Mouse (Mus musculus) neural tube, embryonic 13.5 days (tissue): Measurements from ENCODE around the gene Abcg4. TPM values are rescaled to one million over a fixed set of nuclear protein-coding genes. Genes with fewer than 3 reads are reported as not detected.

Experiments used
- ATAC-seq: fragments of 200-750 bp; cut with Nextera tagmentation; 2 replicates; pipeline ENCODE4 v1.8.0; 2017; ENCODE audit warnings: low read depth, mild to moderate bottlenecking, moderate TSS enrichment, moderate library complexity
- H3K27ac ChIP-seq: fragments of 300-500 bp; sonication (generic); replicated peaks from 2 replicates; pipeline ENCODE4 v1.5.1; 2015; ENCODE audit warnings: moderate library complexity, mild to moderate bottlenecking, inconsistent platforms
- H3K27me3 ChIP-seq: fragments of 300-500 bp; sonication (generic); 2 replicates; pipeline ENCODE4 v1.6.1; 2015; ENCODE audit warnings: mild to moderate bottlenecking, inconsistent platforms
- H3K36me3 ChIP-seq: fragments of 300-500 bp; sonication (generic); 2 replicates; pipeline ENCODE4 v1.6.1; 2015; ENCODE audit warnings: mild to moderate bottlenecking, inconsistent platforms
- H3K4me1 ChIP-seq: fragments of 300-500 bp; sonication (generic); replicated peaks from 2 replicates; pipeline ENCODE4 v1.6.1; 2015; ENCODE audit warnings: inconsistent platforms
- H3K4me2 ChIP-seq: fragments of 300-500 bp; sonication (generic); 2 replicates; pipeline ENCODE4 v1.6.1; 2015; ENCODE audit warnings: inconsistent platforms, mild to moderate bottlenecking, moderate library complexity
- H3K4me3 ChIP-seq: fragments of 300-500 bp; sonication (generic); 2 replicates; pipeline ENCODE4 v1.5.1; 2015; ENCODE audit warnings: mild to moderate bottlenecking, inconsistent platforms
- H3K9ac ChIP-seq: fragments of 300-500 bp; sonication (generic); 2 replicates; pipeline ENCODE4 v1.6.1; 2015; ENCODE audit warnings: moderate library complexity, mild to moderate bottlenecking, inconsistent platforms
- H3K9me3 ChIP-seq: fragments of 300-500 bp; sonication (generic); 2 replicates; pipeline ENCODE4 v1.6.1; 2016; ENCODE audit warnings: inconsistent platforms
- WGBS: fragments of 180-500 bp; shearing (Covaris S2); methylation state at CpG from one replicate; pipeline ENCODE4 v1.1.7; 2015; 5-methylcytosine and 5-hydroxymethylcytosine counted together
- polyA plus RNA-seq: library from polyadenylated mRNA; unstranded; fragments of >200 nt; fragmentation: Nextera tagmentation; extraction: Ambion mirVana; gene quantifications from 2 replicates; pipeline ENCODE4 v1.2.1, GENCODE M21; 2015

Gene Abcg4
- polyA plus RNA-seq, 1 experiment from 2014 or later = 21.1 TPM

- 48% methylated on average over 8 of the region's 8 CpGs for WGBS
- 0 out of 2 replicates have a peak overlapping the region, but pooled peaks have one; percentile 59 for H3K4me2 ChIP-seq
- peaks cover 30% of the 10 kb centered on the region for H3K4me1 ChIP-seq
- H3K27ac ChIP-seq = peak overlapping the region; percentile 63
- H3K27me3 ChIP-seq = no peaks in the 10 kb centered on the region
- peak overlapping the region; percentile 72 for H3K9ac ChIP-seq
- ATAC-seq = no peak
- no peaks in the 10 kb centered on the region for H3K9me3 ChIP-seq
- no peaks in the 10 kb centered on the region for H3K36me3 ChIP-seq
- no peak overlapping the region for H3K4me3 ChIP-seq
Observed at GRCm38 (mm10) chr9:44266478-44267226, 21.8 kb downstream of the Abcg4 start.

- WGBS = 80% methylated on average over 14 of the region's 14 CpGs
- Histone ChIP-seq H3K27me3 (no peaks in the 10 kb centered on the region), H3K27ac (no peak overlapping the region), H3K9ac (no peak overlapping the region), H3K9me3 (no peaks in the 10 kb centered on the region), H3K4me3 (no peak overlapping the region), H3K36me3 (no peaks in the 10 kb centered on the region), H3K4me1 (peaks cover 12% of the 10 kb centered on the region; the same call in 1 of the 2 replicates), H3K4me2 (no peak overlapping the region)
- no peak for ATAC-seq
Observed at GRCm38 (mm10) chr9:44261388-44261787, 27.0 kb downstream of the Abcg4 start.

- H3K36me3 ChIP-seq = no peaks in the 10 kb centered on the region
- no peaks in the 10 kb centered on the region for H3K27me3 ChIP-seq
- no peak overlapping the region for H3K9ac ChIP-seq
- H3K9me3 ChIP-seq = no peaks in the 10 kb centered on the region
- peaks cover 24% of the 10 kb centered on the region for H3K4me1 ChIP-seq
- no peak overlapping the region for H3K27ac ChIP-seq
- WGBS = 77% methylated on average over 10 of the region's 10 CpGs
- H3K4me3 ChIP-seq = no peak overlapping the region
- ATAC-seq = no peak
- no peak overlapping the region for H3K4me2 ChIP-seq
Observed at GRCm38 (mm10) chr9:44259014-44259413, 29.4 kb downstream of the Abcg4 start.

GRCm38 (mm10) chr9:44256213-44256612, 32.2 kb downstream of the Abcg4 start:
- WGBS = 78% methylated on average over 8 of the region's 8 CpGs
- Histone ChIP-seq H3K4me3 (no peak overlapping the region), H3K36me3 (no peaks in the 10 kb centered on the region), H3K4me1 (peaks cover 38% of the 10 kb centered on the region), H3K9me3 (no peaks in the 10 kb centered on the region), H3K27me3 (no peaks in the 10 kb centered on the region), H3K4me2 (no peak overlapping the region), H3K27ac (no peak overlapping the region), H3K9ac (no peak overlapping the region)
- ATAC-seq = no peak

GRCm38 (mm10) chr9:44255136-44255521, 33.3 kb downstream of the Abcg4 start:
- no peaks in the 10 kb centered on the region for H3K9me3 ChIP-seq
- ATAC-seq = peak; percentile 64
- no peaks in the 10 kb centered on the region for H3K36me3 ChIP-seq
- no peaks in the 10 kb centered on the region for H3K27me3 ChIP-seq
- no peak overlapping the region for H3K4me3 ChIP-seq
- peaks cover 44% of the 10 kb centered on the region for H3K4me1 ChIP-seq
- H3K27ac ChIP-seq = peak overlapping the region; percentile 82
- H3K9ac ChIP-seq = no peak overlapping the region
- peak overlapping the region; percentile 9; the same call in 1 of the 2 replicates for H3K4me2 ChIP-seq
- WGBS = 56% methylated on average over 6 of the region's 6 CpGs

- peaks cover 49% of the 10 kb centered on the region for H3K4me1 ChIP-seq
- H3K36me3 ChIP-seq = no peaks in the 10 kb centered on the region
- H3K9ac ChIP-seq = no peak overlapping the region
- ATAC-seq = peak; percentile 81
- H3K4me2 ChIP-seq = peak overlapping the region; percentile 9; the same call in 1 of the 2 replicates
- H3K27me3 ChIP-seq = no peaks in the 10 kb centered on the region
- peak overlapping the region; percentile 82 for H3K27ac ChIP-seq
- H3K4me3 ChIP-seq = no peak overlapping the region
- 5% methylated on average over 5 of the region's 5 CpGs for WGBS
- H3K9me3 ChIP-seq = no peaks in the 10 kb centered on the region
Observed at GRCm38 (mm10) chr9:44254508-44255135, 33.8 kb downstream of the Abcg4 start.

GRCm38 (mm10) chr9:44253441-44253840, 35.0 kb downstream of the Abcg4 start:
- H3K4me1 ChIP-seq = peaks cover 54% of the 10 kb centered on the region

GRCm38 (mm10) chr9:44251314-44251713, 37.1 kb downstream of the Abcg4 start, which contains the start of gene Pdzd3:
Pdzd3 (minus strand) TSS chr9:44251471.
- no peak within 1 kb of the TSS for H3K4me3 ChIP-seq
- H3K27me3 ChIP-seq = no peaks in the 10 kb centered on the region
- no peak within 1 kb of the TSS for H3K4me2 ChIP-seq
- ATAC-seq = no peak
- no peak within 1 kb of the TSS for H3K27ac ChIP-seq
- peaks cover 53% of the 10 kb centered on the region for H3K4me1 ChIP-seq
- 82% methylated on average over 10 of the region's 10 CpGs for WGBS
- no peaks in the 10 kb centered on the region for H3K9me3 ChIP-seq
- H3K36me3 ChIP-seq = no peaks in the 10 kb centered on the region
- no peak within 1 kb of the TSS for H3K9ac ChIP-seq

More at GRCm38 (mm10) chr9:44253441-44253840, 35.0 kb downstream of the Abcg4 start:
- Histone ChIP-seq H3K9ac (no peak overlapping the region), H3K4me3 (no peak overlapping the region), H3K27me3 (no peaks in the 10 kb centered on the region), H3K36me3 (no peaks in the 10 kb centered on the region), H3K4me2 (no peak overlapping the region), H3K27ac (no peak overlapping the region), H3K9me3 (no peaks in the 10 kb centered on the region)
- ATAC-seq = no peak
- WGBS = 80% methylated on average over 6 of the region's 6 CpGs

- H3K27me3 ChIP-seq = no peaks in the 10 kb centered on the region
- WGBS = 47% methylated on average over 4 of the region's 4 CpGs
- H3K4me2 ChIP-seq = no peak overlapping the region
- ATAC-seq = no peak
- no peak overlapping the region for H3K9ac ChIP-seq
- H3K9me3 ChIP-seq = no peaks in the 10 kb centered on the region
- H3K36me3 ChIP-seq = no peaks in the 10 kb centered on the region
- H3K4me3 ChIP-seq = no peak overlapping the region
- H3K27ac ChIP-seq = no peak overlapping the region
- peaks cover 44% of the 10 kb centered on the region for H3K4me1 ChIP-seq
Observed at GRCm38 (mm10) chr9:44250445-44250844, 38.0 kb downstream of the Abcg4 start.

GRCm38 (mm10) chr9:44249181-44250146, 39.0 kb downstream of the Abcg4 start:
- H3K4me2 ChIP-seq = 0 out of 2 replicates have a peak overlapping the region, but pooled peaks have one; percentile 14
- no peaks in the 10 kb centered on the region for H3K36me3 ChIP-seq

GRCm38 (mm10) chr9:44247907-44248306, 40.5 kb downstream of the Abcg4 start:
- Histone ChIP-seq H3K27me3 (no peaks in the 10 kb centered on the region), H3K4me1 (peaks cover 19% of the 10 kb centered on the region; the same call in 1 of the 2 replicates), H3K27ac (no peak overlapping the region), H3K9me3 (no peaks in the 10 kb centered on the region), H3K9ac (no peak overlapping the region), H3K4me3 (no peak overlapping the region), H3K4me2 (no peak overlapping the region), H3K36me3 (no peaks in the 10 kb centered on the region)
- no peak for ATAC-seq
- 83% methylated on average over 6 of the region's 6 CpGs for WGBS

More at GRCm38 (mm10) chr9:44249181-44250146, 39.0 kb downstream of the Abcg4 start:
- 45% methylated on average over 26 of the region's 26 CpGs for WGBS
- no peaks in the 10 kb centered on the region for H3K27me3 ChIP-seq
- H3K4me3 ChIP-seq = no peak overlapping the region
- H3K9me3 ChIP-seq = no peaks in the 10 kb centered on the region
- H3K9ac ChIP-seq = 0 out of 2 replicates have a peak overlapping the region, but pooled peaks have one; percentile 12
- H3K4me1 ChIP-seq = peaks cover 35% of the 10 kb centered on the region
- no peak overlapping the region for H3K27ac ChIP-seq
- peak; percentile 57 for ATAC-seq
